ENCODE assay signal across 15 mouse cellular contexts in the genomic region with DNA sequence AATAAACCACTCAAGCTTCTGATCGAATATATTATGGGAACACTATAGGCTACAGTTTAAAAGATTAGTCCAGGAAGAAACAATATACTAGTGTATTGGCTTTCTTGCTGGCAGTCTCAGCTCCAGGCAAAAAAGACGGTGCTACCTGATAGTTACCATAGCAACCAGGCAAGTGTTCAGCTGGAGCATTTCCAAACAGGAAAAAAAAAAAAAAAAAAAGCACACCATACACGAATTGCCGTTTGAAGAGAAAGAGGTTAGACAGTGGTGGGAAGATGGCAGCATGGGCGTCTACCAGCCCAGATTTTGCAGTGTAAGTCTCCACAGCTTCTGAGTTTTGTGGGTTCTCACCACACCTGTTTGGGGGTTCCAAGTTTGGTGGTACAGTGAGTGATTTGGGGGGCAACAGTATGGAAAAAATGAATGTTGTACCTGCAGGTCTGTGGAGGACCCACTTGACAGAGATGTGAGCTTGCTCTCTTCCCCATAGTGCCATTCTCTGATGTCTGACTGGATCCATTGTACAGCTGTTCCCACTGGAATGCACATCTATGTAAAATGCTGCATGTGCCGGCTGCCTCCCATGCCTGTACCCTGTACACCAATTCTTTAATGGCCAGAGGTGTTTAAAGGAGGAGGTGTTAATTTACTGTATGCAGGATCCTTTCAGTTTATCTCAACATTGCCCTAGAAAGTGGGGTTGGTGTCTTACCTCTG.
DNase-seq lines count a peak whose midpoint lies in the region; ATAC-seq and TF ChIP-seq lines count a peak whose summit lies in the region.
"Had no signal": no experiment of that assay in that cellular context is flagged by ENCODE, and none has a peak within 500 bp of the region (broad histone marks: within the 10 kb centered on the region; RNA-seq: fewer than 3 reads in every experiment).

No protein-coding gene starts in this region.

- ATAC-seq in heart, embryonic 13.5 days (ENCODE audit: extremely low read depth, insufficient number of reproducible peaks, low FRiP score, low TSS enrichment): no peak
- peak; percentile 59 for ATAC-seq in intestine, embryonic 15.5 days
- ATAC-seq: Patski had no signal

- H3K27me3 ChIP-seq in heart, embryonic 13.5 days (replicated peaks): no peaks in the 10 kb centered on the region
- no peaks in the 10 kb centered on the region for H3K27me3 ChIP-seq in intestine, embryonic 15.5 days (replicated peaks)
- H3K27me3 ChIP-seq: limb, embryonic 15.5 days had no signal

- intact Hi-C loops in heart, postnatal 14 days (cut with DNase I): no loop called here
- intact Hi-C loops in left cerebral cortex, postnatal 10 days (cut with DNase I): no loop called here
- intact Hi-C loops in left cerebral cortex, postnatal 36 days (cut with DNase I): no loop called here

- 0 out of 2 replicates have a peak overlapping the region, but pooled peaks have one; percentile 18 for H3K4me2 ChIP-seq in heart, embryonic 13.5 days
- no peak overlapping the region for H3K4me2 ChIP-seq in intestine, embryonic 15.5 days (replicated peaks)
- H3K4me2 ChIP-seq: limb, embryonic 15.5 days had no signal

- H3K9me3 ChIP-seq in heart, embryonic 13.5 days: no peaks in the 10 kb centered on the region
- no peaks in the 10 kb centered on the region for H3K9me3 ChIP-seq in ES-E14 (ENCODE audit: control insufficient read depth, insufficient read depth, low read depth, low read length)
- no peaks in the 10 kb centered on the region for H3K9me3 ChIP-seq in intestine, embryonic 15.5 days
- H3K9me3 ChIP-seq: limb, embryonic 15.5 days had no signal

- in situ Hi-C loops in ES-E14 (cut with MboI; ENCODE audit: low sequenced_read_pairs in 2 of 2, unreplicated experiment in 2 of 2): no loop called here

- no peak for TF ChIP-seq CTCF in brain, embryonic 14.5 days (IDR thresholded peaks at IDR 0.05; ENCODE audit: borderline replicate concordance, extremely low read depth, insufficient read depth, insufficient read length)

- H3K4me1 ChIP-seq in heart, embryonic 13.5 days: peaks cover 13% of the 10 kb centered on the region
- no peaks in the 10 kb centered on the region for H3K4me1 ChIP-seq in ES-E14 (ENCODE audit: control insufficient read depth in 2 of 2, insufficient read depth in 2 of 2, low read length in 2 of 2, poor library complexity in 1 of 2)
- no peaks in the 10 kb centered on the region for H3K4me1 ChIP-seq in intestine, embryonic 15.5 days (replicated peaks)
- H3K4me1 ChIP-seq: limb, embryonic 15.5 days had no signal

- DNase-seq in heart, postnatal 14 days: no peak
- DNase-seq in ES-E14 (ENCODE audit: low read depth, low spot score): no peak
- peak; percentile 89 for DNase-seq in brain, embryonic 14.5 days (ENCODE audit: low read depth)
- no peak for DNase-seq in urinary bladder, postnatal 36 days (ENCODE audit: low spot score in 2 of 2)
- no peak for DNase-seq in left cerebral cortex, postnatal 10 days (ENCODE audit: extremely low spot score in 1 of 2, low spot score in 2 of 2)
- no peak for DNase-seq in left cerebral cortex, postnatal 36 days (ENCODE audit: low spot score in 2 of 2)
- DNase-seq: adrenal gland, postnatal 10 days; cerebellum, adult 11-12 months; kidney, adult 8-10 months; layer of hippocampus, postnatal 36 days; thymus, postnatal 25 days had no signal

- H3K9ac ChIP-seq in heart, embryonic 13.5 days: no peak overlapping the region
- no peak overlapping the region for H3K9ac ChIP-seq in ES-E14 (ENCODE audit: insufficient read depth, low read depth, low read length, poor library complexity, severe bottlenecking)
- no peak overlapping the region for H3K9ac ChIP-seq in intestine, embryonic 15.5 days
- H3K9ac ChIP-seq: limb, embryonic 15.5 days had no signal

- TF ChIP-seq POLR2A in brain, embryonic 14.5 days (IDR thresholded peaks at IDR 0.05; ENCODE audit: borderline replicate concordance, extremely low read depth, insufficient read depth, insufficient read length, poor library complexity, severe bottlenecking): no peak

- no peak overlapping the region for H3K27ac ChIP-seq in heart, embryonic 13.5 days (replicated peaks)
- H3K27ac ChIP-seq in ES-E14 (ENCODE audit: insufficient read depth, low read depth, low read length, poor library complexity, severe bottlenecking): no peak overlapping the region
- H3K27ac ChIP-seq in intestine, embryonic 15.5 days: no peak overlapping the region
- H3K27ac ChIP-seq: limb, embryonic 15.5 days had no signal

- no peaks in the 10 kb centered on the region for H3K36me3 ChIP-seq in heart, embryonic 13.5 days
- H3K36me3 ChIP-seq in ES-E14 (ENCODE audit: control insufficient read depth, insufficient read depth, low read length, poor library complexity, severe bottlenecking): no peaks in the 10 kb centered on the region
- H3K36me3 ChIP-seq in intestine, embryonic 15.5 days: no peaks in the 10 kb centered on the region
- H3K36me3 ChIP-seq: limb, embryonic 15.5 days had no signal

- 33% methylated on average over 6 of the region's 6 CpGs for WGBS in heart, embryonic 13.5 days
- 35% methylated on average over 6 of the region's 6 CpGs for WGBS in intestine, embryonic 15.5 days

- H3K4me3 ChIP-seq in heart, embryonic 13.5 days: no peak overlapping the region
- H3K4me3 ChIP-seq in ES-E14 (ENCODE audit: insufficient read depth in 1 of 2, low read depth in 1 of 2, low read length in 2 of 2, poor library complexity in 1 of 2, severe bottlenecking in 1 of 2): no peak overlapping the region
- no peak overlapping the region for H3K4me3 ChIP-seq in intestine, embryonic 15.5 days (replicated peaks)
- H3K4me3 ChIP-seq: limb, embryonic 15.5 days had no signal

TF ChIP-seq in ES-E14, 5 proteins besides CTCF, POLR2A, EP300 and RAD21:
- TF ChIP-seq ZNF384 (IDR thresholded peaks at IDR 0.05; ENCODE audit: low read depth, low read length) (peak; percentile 58), MAFK (IDR thresholded peaks at IDR 0.05; ENCODE audit: insufficient read depth, low read depth, low read length) (no peak), HCFC1 (IDR thresholded peaks at IDR 0.05; ENCODE audit: borderline replicate concordance, insufficient read depth, low read length) (no peak), CHD2 (IDR thresholded peaks at IDR 0.05; ENCODE audit: low read depth, low read length) (no peak)
